Mouse (Mus musculus) hindbrain, embryonic 14.5 days (tissue): Measurements from ENCODE around the gene Ephb2. TPM values are rescaled to one million over a fixed set of nuclear protein-coding genes. Genes with fewer than 3 reads are reported as not detected.
A peak's percentile ranks its signal among the peaks of the same experiment; 100 is the strongest.

Source experiments
- ATAC-seq: fragments of 200-750 bp; cut with Nextera tagmentation; 2 replicates; pipeline ENCODE4 v1.8.0; 2017; ENCODE audit warnings: moderate number of reproducible peaks, mild to moderate bottlenecking, moderate TSS enrichment, moderate library complexity; ENCODE audit not compliant: low FRiP score
- DNase-seq: peaks from one replicate; pipeline ENCODE4 v3.0.0-alpha.2; 2015; ENCODE audit warnings: low spot score
- H3K27ac ChIP-seq: fragments of 300-500 bp; sonication (generic); 2 replicates; pipeline ENCODE4 v1.5.1; 2014; ENCODE audit warnings: mild to moderate bottlenecking, moderate library complexity
- H3K27me3 ChIP-seq: fragments of 300-500 bp; sonication (generic); 2 replicates; pipeline ENCODE4 v1.6.1; 2014; ENCODE audit warnings: mild to moderate bottlenecking, low read length, mixed read lengths; ENCODE audit not compliant: control insufficient read depth, insufficient read depth
- H3K36me3 ChIP-seq: fragments of 300-500 bp; sonication (generic); replicated peaks from 2 replicates; pipeline ENCODE4 v1.6.1; 2014; ENCODE audit not compliant: control insufficient read depth, insufficient read depth
- H3K4me1 ChIP-seq: fragments of 300-500 bp; sonication (generic); replicated peaks from 2 replicates; pipeline ENCODE4 v1.6.1; 2014; ENCODE audit warnings: antibody characterized with exemption, low read length, mixed read lengths; ENCODE audit not compliant: control insufficient read depth, insufficient read depth
- H3K4me2 ChIP-seq: fragments of 300-500 bp; sonication (generic); replicated peaks from 2 replicates; pipeline ENCODE4 v1.6.1; 2014; ENCODE audit warnings: mild to moderate bottlenecking, moderate library complexity
- H3K4me3 ChIP-seq: fragments of 300-500 bp; sonication (generic); replicated peaks from 2 replicates; pipeline ENCODE4 v1.5.1; 2014; ENCODE audit warnings: mild to moderate bottlenecking, low read length
- H3K9ac ChIP-seq: fragments of 300-500 bp; sonication (generic); 2 replicates; pipeline ENCODE4 v1.6.1; 2014
- H3K9me3 ChIP-seq: fragments of 300-500 bp; sonication (generic); 2 replicates; pipeline ENCODE4 v1.6.1; 2016; ENCODE audit warnings: low read length; ENCODE audit not compliant: control insufficient read depth
- WGBS: fragments of 180-500 bp; shearing (Covaris S2); extraction: QIAGEN DNeasy Blood & Tissue Kit; methylation state at CpG from one replicate; pipeline ENCODE4 v1.1.7; 2014; 5-methylcytosine and 5-hydroxymethylcytosine counted together
- polyA plus RNA-seq: library from polyadenylated mRNA; unstranded; fragments of >200 nt; fragmentation: Nextera tagmentation; extraction: Ambion mirVana; gene quantifications from 2 replicates; pipeline ENCODE4 v1.2.1, GENCODE M21; 2014

Gene Ephb2
- polyA plus RNA-seq, 1 experiment from 2014 or later: 28.1 TPM

- Histone ChIP-seq H3K9me3 (no peaks in the 10 kb centered on the region), H3K36me3 (no peaks in the 10 kb centered on the region), H3K9ac (no peak overlapping the region), H3K4me2 (no peak overlapping the region), H3K4me1 (peaks cover 12% of the 10 kb centered on the region), H3K27ac (no peak overlapping the region), H3K4me3 (no peak overlapping the region), H3K27me3 (no peaks in the 10 kb centered on the region)
- 88% methylated on average over 4 of the region's 4 CpGs for WGBS
- DNase-seq (no peak), ATAC-seq (no peak)
These were observed 6.2 kb upstream of the Ephb2 start for GRCm38 (mm10) chr4:136842033-136842432.

- peak; percentile 95 for DNase-seq
These were observed 5.3 kb upstream of the Ephb2 start for GRCm38 (mm10) chr4:136841056-136841455.

GRCm38 (mm10) chr4:136838462-136838861, 2.7 kb upstream of the Ephb2 start:
- no peak overlapping the region for H3K27ac ChIP-seq
- no peak overlapping the region for H3K4me2 ChIP-seq
- DNase-seq: no peak
- H3K36me3 ChIP-seq: no peaks in the 10 kb centered on the region
- H3K9ac ChIP-seq: no peak overlapping the region
- no peak overlapping the region for H3K4me3 ChIP-seq
- no peaks in the 10 kb centered on the region for H3K9me3 ChIP-seq
- H3K4me1 ChIP-seq: peaks cover 34% of the 10 kb centered on the region
- 33% methylated on average over 9 of the region's 9 CpGs for WGBS
- no peak for ATAC-seq
- no peaks in the 10 kb centered on the region for H3K27me3 ChIP-seq

More at GRCm38 (mm10) chr4:136841056-136841455, 5.3 kb upstream of the Ephb2 start:
- no peak overlapping the region for H3K27ac ChIP-seq
- H3K27me3 ChIP-seq: no peaks in the 10 kb centered on the region
- no peak overlapping the region for H3K4me2 ChIP-seq
- WGBS: 3% methylated on average over 5 of the region's 5 CpGs
- H3K36me3 ChIP-seq: no peaks in the 10 kb centered on the region
- peak; percentile 62; the same call in 1 of the 2 replicates for ATAC-seq
- peaks cover 20% of the 10 kb centered on the region for H3K4me1 ChIP-seq
- H3K9me3 ChIP-seq: no peaks in the 10 kb centered on the region
- no peak overlapping the region for H3K9ac ChIP-seq
- H3K4me3 ChIP-seq: no peak overlapping the region

DNA sequence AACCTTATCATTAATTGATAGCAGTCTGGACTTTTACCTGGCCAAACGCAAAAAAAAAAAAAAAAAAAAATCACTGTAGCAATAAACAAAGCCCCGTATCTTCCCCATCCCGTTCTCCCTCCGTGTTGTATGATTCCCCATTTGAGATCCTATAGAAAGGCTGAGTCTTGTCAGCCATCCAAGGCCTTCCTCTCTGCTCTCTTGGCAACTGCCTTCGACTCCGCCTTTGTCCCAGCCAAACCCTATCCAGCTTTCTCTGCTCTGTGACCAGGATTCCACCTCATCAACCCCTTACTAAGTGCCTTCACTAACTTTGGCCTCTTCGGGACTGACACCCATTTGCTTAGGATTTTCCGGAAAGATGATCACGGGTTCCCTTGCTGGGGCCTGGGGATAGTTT, 2.2 kb upstream of the Ephb2 start:
- WGBS: 58% methylated on average over 9 of the region's 9 CpGs
- H3K4me2 ChIP-seq: no peak overlapping the region
- H3K36me3 ChIP-seq: no peaks in the 10 kb centered on the region
- H3K27me3 ChIP-seq: no peaks in the 10 kb centered on the region
- ATAC-seq: no peak
- H3K4me1 ChIP-seq: peaks cover 38% of the 10 kb centered on the region
- DNase-seq: no peak
- no peaks in the 10 kb centered on the region for H3K9me3 ChIP-seq
- peak overlapping the region; percentile 100; the same call in 1 of the 2 replicates for H3K27ac ChIP-seq
- no peak overlapping the region for H3K4me3 ChIP-seq
- 0 out of 2 replicates have a peak overlapping the region, but pooled peaks have one; percentile 87 for H3K9ac ChIP-seq

DNA sequence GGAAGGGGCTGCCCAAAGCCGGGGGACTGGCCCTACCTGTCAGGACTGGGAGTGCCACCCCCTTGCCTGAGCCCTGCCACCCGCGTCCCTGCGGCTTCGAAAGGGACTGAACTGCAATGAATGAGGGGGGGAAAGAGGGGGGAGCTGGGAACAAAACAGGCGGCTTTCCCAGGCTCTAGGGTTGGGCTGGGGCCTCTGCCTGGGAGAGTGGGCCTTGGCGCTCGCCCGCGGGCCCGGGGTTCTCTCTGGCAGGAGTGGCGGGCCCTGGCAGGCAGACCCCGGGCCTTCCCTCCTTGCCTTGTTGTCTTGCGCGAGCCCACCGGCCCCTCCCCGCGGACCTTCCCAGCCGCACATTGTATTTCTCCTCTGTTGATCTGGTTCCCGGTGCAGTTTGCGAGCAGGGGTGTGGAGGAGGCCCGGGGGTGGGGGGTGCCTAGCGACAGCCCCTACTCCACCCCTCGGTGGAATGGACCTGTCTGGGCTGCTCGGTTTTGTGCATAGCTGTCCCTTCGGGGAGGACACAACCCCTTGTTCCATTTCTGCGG, 671 bp upstream of the Ephb2 start:
- H3K27ac ChIP-seq: peak overlapping the region; percentile 100
- DNase-seq (peak; percentile 62), ATAC-seq (peak; percentile 77)
- no peaks in the 10 kb centered on the region for H3K9me3 ChIP-seq
- WGBS: under 1% methylated on average over 27 of the region's 27 CpGs
- H3K27me3 ChIP-seq: no peaks in the 10 kb centered on the region
- peak overlapping the region; percentile 82 for H3K4me3 ChIP-seq
- H3K9ac ChIP-seq: peak overlapping the region; percentile 87
- H3K4me1 ChIP-seq: peaks cover 51% of the 10 kb centered on the region
- H3K36me3 ChIP-seq: no peaks in the 10 kb centered on the region
- peak overlapping the region; percentile 93 for H3K4me2 ChIP-seq

- peak overlapping the region; percentile 82 for H3K4me3 ChIP-seq
- H3K27me3 ChIP-seq: no peaks in the 10 kb centered on the region
- H3K36me3 ChIP-seq: no peaks in the 10 kb centered on the region
- no peaks in the 10 kb centered on the region for H3K9me3 ChIP-seq
- H3K27ac ChIP-seq: peak overlapping the region; percentile 100
- peaks cover 61% of the 10 kb centered on the region for H3K4me1 ChIP-seq
- WGBS: under 1% methylated on average over 62 of the region's 76 CpGs
- DNase-seq (no peak), ATAC-seq (peak; percentile 7; the same call in 1 of the 2 replicates)
- peak overlapping the region; percentile 93 for H3K4me2 ChIP-seq
- H3K9ac ChIP-seq: peak overlapping the region; percentile 87
These were observed 770 bp downstream of the Ephb2 start for GRCm38 (mm10) chr4:136834815-136835620.

DNA sequence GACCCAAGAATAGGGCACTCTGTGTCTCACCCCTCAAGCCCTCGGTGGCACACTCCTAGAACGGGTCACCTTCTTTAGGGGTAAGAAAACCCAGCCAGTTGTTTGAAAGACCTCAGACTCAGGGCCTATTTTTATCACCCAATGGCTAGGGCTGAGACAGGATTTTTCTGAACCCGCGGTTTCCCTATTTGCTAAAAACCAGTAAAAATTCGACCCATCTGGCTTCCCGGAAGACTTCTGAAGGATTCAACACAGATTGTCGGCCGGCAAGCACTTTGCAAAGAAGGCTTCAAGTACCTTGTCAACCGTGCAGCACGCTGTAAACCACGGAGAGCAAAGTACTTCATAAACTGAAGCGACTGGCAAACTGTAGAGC, 1.4 kb downstream of the Ephb2 start:
- peaks cover 67% of the 10 kb centered on the region for H3K4me1 ChIP-seq
- no peak for DNase-seq
- no peaks in the 10 kb centered on the region for H3K27me3 ChIP-seq

GRCm38 (mm10) chr4:136833619-136834351, 2.0 kb downstream of the Ephb2 start:
- no peaks in the 10 kb centered on the region for H3K36me3 ChIP-seq
- WGBS: 33% methylated on average over 21 of the region's 21 CpGs
- ATAC-seq: no peak

More for the DNA sequence above, 1.4 kb downstream of the Ephb2 start:
- Histone ChIP-seq H3K9me3 (no peaks in the 10 kb centered on the region), H3K9ac (peak overlapping the region; percentile 87), H3K4me3 (peak overlapping the region; percentile 82), H3K27ac (no peak overlapping the region), H3K36me3 (no peaks in the 10 kb centered on the region), H3K4me2 (peak overlapping the region; percentile 93)
- WGBS: 11% methylated on average over 12 of the region's 12 CpGs
- ATAC-seq: no peak

More at GRCm38 (mm10) chr4:136833619-136834351, 2.0 kb downstream of the Ephb2 start:
- H3K4me2 ChIP-seq: peak overlapping the region; percentile 93
- peak overlapping the region; percentile 82 for H3K4me3 ChIP-seq
- peak overlapping the region; percentile 87 for H3K9ac ChIP-seq
- H3K27ac ChIP-seq: no peak overlapping the region
- no peak for DNase-seq
- H3K9me3 ChIP-seq: no peaks in the 10 kb centered on the region
- no peaks in the 10 kb centered on the region for H3K27me3 ChIP-seq
- peaks cover 73% of the 10 kb centered on the region for H3K4me1 ChIP-seq
